Mouse (Mus musculus): ENCODE data around the gene Gm7544. TPM values are rescaled to one million over a fixed set of nuclear protein-coding genes. Genes with fewer than 3 reads are reported as not detected.
"Not testable (repeated sequence)": the region's sequence is repeated elsewhere in the genome, so short reads cannot be mapped to it uniquely, and the experiment has no call there.

Gene Gm7544
- not detected in 2 replicates for polyA plus RNA-seq (2015; fragmentation: Nextera tagmentation; extraction: Ambion mirVana)

GRCm38 (mm10) chr1:82955913-82956312, at the start of gene Gm7544:
TSS of gene Gm7544 (minus strand) at chr1:82956013.
- not testable (repeated sequence) for H3K4me1 ChIP-seq; H3K4me3 ChIP-seq; H3K4me2 ChIP-seq; H3K9ac ChIP-seq; H3K36me3 ChIP-seq; H3K9me3 ChIP-seq; H3K27me3 ChIP-seq; H3K27ac ChIP-seq; ATAC-seq (ENCODE audit: insufficient number of reproducible peaks, insufficient read depth, low FRiP score, low TSS enrichment, low read depth)

- not testable (repeated sequence) for H3K27me3 ChIP-seq; H3K4me3 ChIP-seq; ATAC-seq (ENCODE audit: insufficient number of reproducible peaks, insufficient read depth, low FRiP score, low TSS enrichment, low read depth); H3K4me2 ChIP-seq; H3K9ac ChIP-seq; H3K4me1 ChIP-seq; H3K36me3 ChIP-seq; H3K9me3 ChIP-seq; H3K27ac ChIP-seq
- WGBS, result 95% methylated on average over 9 of the region's 9 CpGs
Measured at GRCm38 (mm10) chr1:83000306-83000705, 44.5 kb upstream of the Gm7544 start, which contains the start of gene Gm47959. TSS of gene Gm47959 (plus strand) at chr1:83000548.

GRCm38 (mm10) chr1:82993947-82994346, 38.1 kb upstream of the Gm7544 start:
- no peak for ATAC-seq (ENCODE audit: insufficient number of reproducible peaks, insufficient read depth, low FRiP score, low TSS enrichment, low read depth)
- Histone ChIP-seq H3K27me3 (no peaks in the 10 kb centered on the region), H3K4me2 (no peak overlapping the region), H3K4me1 (no peaks in the 10 kb centered on the region), H3K9me3 (no peaks in the 10 kb centered on the region), H3K4me3 (no peak overlapping the region), H3K36me3 (no peaks in the 10 kb centered on the region), H3K9ac (no peak overlapping the region), H3K27ac (no peak overlapping the region)
- WGBS, result 81% methylated on average over 3 of the region's 3 CpGs

- Histone ChIP-seq H3K4me2 (no peak overlapping the region), H3K4me1 (no peaks in the 10 kb centered on the region), H3K9ac (no peak overlapping the region), H3K36me3 (no peaks in the 10 kb centered on the region), H3K4me3 (no peak overlapping the region), H3K9me3 (no peaks in the 10 kb centered on the region), H3K27me3 (no peaks in the 10 kb centered on the region), H3K27ac (no peak overlapping the region)
- no peak for ATAC-seq (ENCODE audit: insufficient number of reproducible peaks, insufficient read depth, low FRiP score, low TSS enrichment, low read depth)
- WGBS, result 91% methylated on average over 6 of the region's 6 CpGs
Measured at GRCm38 (mm10) chr1:82992093-82992492, 36.3 kb upstream of the Gm7544 start.

- 77% methylated on average over 3 of the region's 3 CpGs for WGBS
- no peak overlapping the region for H3K4me2 ChIP-seq
- H3K4me3 ChIP-seq, result no peak overlapping the region
- no peaks in the 10 kb centered on the region for H3K4me1 ChIP-seq
- no peaks in the 10 kb centered on the region for H3K9me3 ChIP-seq
- ATAC-seq (ENCODE audit: insufficient number of reproducible peaks, insufficient read depth, low FRiP score, low TSS enrichment, low read depth), result no peak
- no peaks in the 10 kb centered on the region for H3K36me3 ChIP-seq
- no peak overlapping the region for H3K9ac ChIP-seq
- no peak overlapping the region for H3K27ac ChIP-seq
- H3K27me3 ChIP-seq, result no peaks in the 10 kb centered on the region
Measured at GRCm38 (mm10) chr1:82991596-82991995, 35.8 kb upstream of the Gm7544 start.

- WGBS, result 72% methylated on average over 4 of the region's 4 CpGs
- no peak overlapping the region for H3K4me2 ChIP-seq
- H3K36me3 ChIP-seq, result no peaks in the 10 kb centered on the region
- no peak overlapping the region for H3K27ac ChIP-seq
- no peaks in the 10 kb centered on the region for H3K9me3 ChIP-seq
- no peak overlapping the region for H3K9ac ChIP-seq
- H3K4me3 ChIP-seq, result no peak overlapping the region
- H3K4me1 ChIP-seq, result no peaks in the 10 kb centered on the region
- no peak for ATAC-seq (ENCODE audit: insufficient number of reproducible peaks, insufficient read depth, low FRiP score, low TSS enrichment, low read depth)
- H3K27me3 ChIP-seq, result no peaks in the 10 kb centered on the region
Measured at GRCm38 (mm10) chr1:82991062-82991461, 35.2 kb upstream of the Gm7544 start.

GRCm38 (mm10) chr1:82987530-82988198, 31.9 kb upstream of the Gm7544 start:
- Histone ChIP-seq H3K4me2 (no peak overlapping the region), H3K4me1 (no peaks in the 10 kb centered on the region), H3K36me3 (no peaks in the 10 kb centered on the region), H3K27ac (no peak overlapping the region), H3K9ac (no peak overlapping the region), H3K9me3 (no peaks in the 10 kb centered on the region), H3K27me3 (no peaks in the 10 kb centered on the region), H3K4me3 (no peak overlapping the region)
- no peak for ATAC-seq (ENCODE audit: insufficient number of reproducible peaks, insufficient read depth, low FRiP score, low TSS enrichment, low read depth)
- 33% methylated on average over 4 of the region's 4 CpGs for WGBS

GRCm38 (mm10) chr1:82986738-82987137, 30.9 kb upstream of the Gm7544 start:
- Histone ChIP-seq H3K27ac (no peak overlapping the region), H3K4me3 (no peak overlapping the region), H3K27me3 (no peaks in the 10 kb centered on the region), H3K9me3 (no peaks in the 10 kb centered on the region), H3K9ac (no peak overlapping the region), H3K4me1 (no peaks in the 10 kb centered on the region), H3K4me2 (no peak overlapping the region), H3K36me3 (no peaks in the 10 kb centered on the region)
- no peak for ATAC-seq (ENCODE audit: insufficient number of reproducible peaks, insufficient read depth, low FRiP score, low TSS enrichment, low read depth)
- WGBS, result 93% methylated on average over 6 of the region's 6 CpGs

- Histone ChIP-seq H3K4me1 (no peaks in the 10 kb centered on the region), H3K27me3 (no peaks in the 10 kb centered on the region), H3K36me3 (no peaks in the 10 kb centered on the region), H3K4me2 (no peak overlapping the region), H3K9ac (no peak overlapping the region), H3K4me3 (no peak overlapping the region), H3K27ac (no peak overlapping the region), H3K9me3 (no peaks in the 10 kb centered on the region)
- ATAC-seq (ENCODE audit: insufficient number of reproducible peaks, insufficient read depth, low FRiP score, low TSS enrichment, low read depth), result no peak
Measured at GRCm38 (mm10) chr1:82977840-82978239, 22.0 kb upstream of the Gm7544 start.

GRCm38 (mm10) chr1:82975750-82976149, 19.9 kb upstream of the Gm7544 start:
- no peak overlapping the region for H3K4me2 ChIP-seq
- H3K27me3 ChIP-seq, result no peaks in the 10 kb centered on the region
- H3K4me3 ChIP-seq, result no peak overlapping the region
- no peak overlapping the region for H3K9ac ChIP-seq
- no peaks in the 10 kb centered on the region for H3K9me3 ChIP-seq
- no peaks in the 10 kb centered on the region for H3K4me1 ChIP-seq
- ATAC-seq (ENCODE audit: insufficient number of reproducible peaks, insufficient read depth, low FRiP score, low TSS enrichment, low read depth), result no peak
- 71% methylated on average over 5 of the region's 5 CpGs for WGBS
- H3K27ac ChIP-seq, result no peak overlapping the region
- H3K36me3 ChIP-seq, result no peaks in the 10 kb centered on the region

GRCm38 (mm10) chr1:82974342-82974741, 18.5 kb upstream of the Gm7544 start:
- no peak overlapping the region for H3K27ac ChIP-seq
- H3K4me2 ChIP-seq, result no peak overlapping the region
- no peak overlapping the region for H3K9ac ChIP-seq
- H3K4me3 ChIP-seq, result no peak overlapping the region
- no peaks in the 10 kb centered on the region for H3K27me3 ChIP-seq
- WGBS, result 85% methylated on average over 9 of the region's 9 CpGs
- ATAC-seq (ENCODE audit: insufficient number of reproducible peaks, insufficient read depth, low FRiP score, low TSS enrichment, low read depth), result no peak
- no peaks in the 10 kb centered on the region for H3K4me1 ChIP-seq
- no peaks in the 10 kb centered on the region for H3K36me3 ChIP-seq
- H3K9me3 ChIP-seq, result no peaks in the 10 kb centered on the region

- H3K9ac ChIP-seq, result no peak overlapping the region
- WGBS, result 67% methylated on average over 6 of the region's 6 CpGs
- H3K4me3 ChIP-seq, result no peak overlapping the region
- no peak overlapping the region for H3K4me2 ChIP-seq
- H3K9me3 ChIP-seq, result no peaks in the 10 kb centered on the region
- no peaks in the 10 kb centered on the region for H3K27me3 ChIP-seq
- H3K27ac ChIP-seq, result no peak overlapping the region
- no peaks in the 10 kb centered on the region for H3K36me3 ChIP-seq
- ATAC-seq (ENCODE audit: insufficient number of reproducible peaks, insufficient read depth, low FRiP score, low TSS enrichment, low read depth), result no peak
- no peaks in the 10 kb centered on the region for H3K4me1 ChIP-seq
Measured at GRCm38 (mm10) chr1:82973901-82974300, 18.1 kb upstream of the Gm7544 start.
